Mouse (Mus musculus): ENCODE data around the gene Efr3b. TPM values are rescaled to one million over a fixed set of nuclear protein-coding genes. Genes with fewer than 3 reads are reported as not detected.
"Not testable (repeated sequence)": the region's sequence is repeated elsewhere in the genome, so short reads cannot be mapped to it uniquely, and the experiment has no call there.

Efr3b gene
- polyA plus RNA-seq, 1 experiment from 2014 or later = 2.8 TPM

GRCm38 (mm10) chr12:3968380-3968779 is 70.3 kb downstream of the Efr3b start:
- 59% methylated on average over 9 of the region's 9 CpGs for WGBS
- Histone ChIP-seq H3K27me3 (replicated peaks) (no peaks in the 10 kb centered on the region), H3K4me1 (no peaks in the 10 kb centered on the region), H3K36me3 (no peaks in the 10 kb centered on the region), H3K9me3 (no peaks in the 10 kb centered on the region), H3K27ac (no peak overlapping the region), H3K4me3 (replicated peaks) (no peak overlapping the region), H3K9ac (no peak overlapping the region), H3K4me2 (no peak overlapping the region)
- ATAC-seq (ENCODE audit: insufficient read depth, low FRiP score, low read depth) = no peak

GRCm38 (mm10) chr12:3967196-3967595 is 71.5 kb downstream of the Efr3b start:
- no peaks in the 10 kb centered on the region for H3K36me3 ChIP-seq
- no peaks in the 10 kb centered on the region for H3K4me1 ChIP-seq
- no peaks in the 10 kb centered on the region for H3K27me3 ChIP-seq (replicated peaks)
- H3K4me2 ChIP-seq = no peak overlapping the region
- no peak overlapping the region for H3K4me3 ChIP-seq (replicated peaks)
- H3K9me3 ChIP-seq = no peaks in the 10 kb centered on the region
- no peak overlapping the region for H3K9ac ChIP-seq
- 90% methylated on average over 4 of the region's 4 CpGs for WGBS
- no peak overlapping the region for H3K27ac ChIP-seq
- ATAC-seq (ENCODE audit: insufficient read depth, low FRiP score, low read depth) = no peak

- peak overlapping the region; percentile 87 for H3K4me2 ChIP-seq
- no peak for ATAC-seq (ENCODE audit: insufficient read depth, low FRiP score, low read depth)
- WGBS = 46% methylated on average over 4 of the region's 4 CpGs
- H3K9ac ChIP-seq = no peak overlapping the region
- H3K4me3 ChIP-seq (replicated peaks) = peak overlapping the region; percentile 61
- H3K27ac ChIP-seq = peak overlapping the region; percentile 88; the same call in 1 of the 2 replicates
- no peaks in the 10 kb centered on the region for H3K4me1 ChIP-seq
- H3K36me3 ChIP-seq = no peaks in the 10 kb centered on the region
- no peaks in the 10 kb centered on the region for H3K9me3 ChIP-seq
- H3K27me3 ChIP-seq (replicated peaks) = no peaks in the 10 kb centered on the region
Measured at GRCm38 (mm10) chr12:3960553-3960952, 78.2 kb downstream of the Efr3b start.

GRCm38 (mm10) chr12:3959791-3960543 is 78.7 kb downstream of the Efr3b start:
- ATAC-seq (ENCODE audit: insufficient read depth, low FRiP score, low read depth) = peak; percentile 87
- no peaks in the 10 kb centered on the region for H3K4me1 ChIP-seq
- peak overlapping the region; percentile 61 for H3K4me3 ChIP-seq (replicated peaks)
- peak overlapping the region; percentile 87 for H3K4me2 ChIP-seq
- peak overlapping the region; percentile 69 for H3K9ac ChIP-seq
- H3K27me3 ChIP-seq (replicated peaks) = peaks cover 4% of the 10 kb centered on the region
- no peaks in the 10 kb centered on the region for H3K36me3 ChIP-seq
- 3% methylated on average over 53 of the region's 53 CpGs for WGBS
- no peaks in the 10 kb centered on the region for H3K9me3 ChIP-seq
- peak overlapping the region; percentile 88 for H3K27ac ChIP-seq

GRCm38 (mm10) chr12:3956351-3956750 is 82.4 kb downstream of the Efr3b start:
- no peak overlapping the region for H3K27ac ChIP-seq
- WGBS = 17% methylated on average over 3 of the region's 3 CpGs
- H3K4me1 ChIP-seq = no peaks in the 10 kb centered on the region
- no peak overlapping the region for H3K4me2 ChIP-seq
- no peaks in the 10 kb centered on the region for H3K36me3 ChIP-seq
- no peak for ATAC-seq (ENCODE audit: insufficient read depth, low FRiP score, low read depth)
- H3K9ac ChIP-seq = no peak overlapping the region
- peaks cover 8% of the 10 kb centered on the region for H3K27me3 ChIP-seq (replicated peaks)
- no peaks in the 10 kb centered on the region for H3K9me3 ChIP-seq
- H3K4me3 ChIP-seq (replicated peaks) = no peak overlapping the region

GRCm38 (mm10) chr12:3955371-3955770 is 83.3 kb downstream of the Efr3b start:
- Histone ChIP-seq H3K9me3 (no peaks in the 10 kb centered on the region), H3K9ac (no peak overlapping the region), H3K4me1 (no peaks in the 10 kb centered on the region), H3K4me2 (no peak overlapping the region), H3K27me3 (replicated peaks) (peaks cover 8% of the 10 kb centered on the region), H3K4me3 (replicated peaks) (no peak overlapping the region), H3K27ac (no peak overlapping the region), H3K36me3 (no peaks in the 10 kb centered on the region)
- no peak for ATAC-seq (ENCODE audit: insufficient read depth, low FRiP score, low read depth)
- WGBS = 31% methylated on average over 10 of the region's 10 CpGs

- no peak within 1 kb of the TSS for H3K4me2 ChIP-seq
- H3K36me3 ChIP-seq = no peaks in the 10 kb centered on the region
- H3K27ac ChIP-seq = no peak within 1 kb of the TSS
- no peak within 1 kb of the TSS for H3K9ac ChIP-seq
- H3K4me3 ChIP-seq (replicated peaks) = no peak within 1 kb of the TSS
- no peaks in the 10 kb centered on the region for H3K4me1 ChIP-seq
- no peak for ATAC-seq (ENCODE audit: insufficient read depth, low FRiP score, low read depth)
- 21% methylated on average over 22 of the region's 22 CpGs for WGBS
- H3K9me3 ChIP-seq = no peaks in the 10 kb centered on the region
- H3K27me3 ChIP-seq (replicated peaks) = peaks cover 8% of the 10 kb centered on the region
Measured at GRCm38 (mm10) chr12:3954651-3955050, 84.1 kb downstream of the Efr3b start, which contains the start of gene Pomc. Pomc (plus strand) TSS chr12:3954951.

- Histone ChIP-seq H3K27ac (no peak overlapping the region), H3K9me3 (no peaks in the 10 kb centered on the region), H3K4me2 (no peak overlapping the region), H3K27me3 (replicated peaks) (no peaks in the 10 kb centered on the region), H3K9ac (no peak overlapping the region), H3K4me1 (no peaks in the 10 kb centered on the region), H3K36me3 (no peaks in the 10 kb centered on the region), H3K4me3 (replicated peaks) (no peak overlapping the region)
- no peak for ATAC-seq (ENCODE audit: insufficient read depth, low FRiP score, low read depth)
- WGBS = 72% methylated on average over 6 of the region's 6 CpGs
Measured at GRCm38 (mm10) chr12:3947503-3947902, 91.2 kb downstream of the Efr3b start.

GRCm38 (mm10) chr12:3944454-3945073 is 94.2 kb downstream of the Efr3b start:
- Histone ChIP-seq H3K36me3 (no peaks in the 10 kb centered on the region), H3K4me2 (no peak overlapping the region), H3K9me3 (no peaks in the 10 kb centered on the region), H3K27ac (no peak overlapping the region), H3K9ac (no peak overlapping the region), H3K4me1 (no peaks in the 10 kb centered on the region), H3K27me3 (replicated peaks) (no peaks in the 10 kb centered on the region), H3K4me3 (replicated peaks) (no peak overlapping the region)
- ATAC-seq (ENCODE audit: insufficient read depth, low FRiP score, low read depth) = no peak
- 58% methylated on average over 4 of the region's 4 CpGs for WGBS

- Histone ChIP-seq H3K4me3 (replicated peaks) (no peak overlapping the region), H3K27me3 (replicated peaks) (no peaks in the 10 kb centered on the region), H3K9me3 (no peaks in the 10 kb centered on the region), H3K27ac (no peak overlapping the region), H3K36me3 (no peaks in the 10 kb centered on the region), H3K9ac (no peak overlapping the region), H3K4me2 (no peak overlapping the region), H3K4me1 (no peaks in the 10 kb centered on the region)
- ATAC-seq (ENCODE audit: insufficient read depth, low FRiP score, low read depth) = no peak
- WGBS = 49% methylated on average over 11 of the region's 11 CpGs
Measured at GRCm38 (mm10) chr12:3942026-3942425, 96.7 kb downstream of the Efr3b start.

GRCm38 (mm10) chr12:3930090-3930865 is 108.4 kb downstream of the Efr3b start:
- not testable (repeated sequence) for H3K9me3 ChIP-seq; ATAC-seq (ENCODE audit: insufficient read depth, low FRiP score, low read depth); H3K27ac ChIP-seq; H3K4me1 ChIP-seq; H3K36me3 ChIP-seq; H3K9ac ChIP-seq; H3K27me3 ChIP-seq (replicated peaks); H3K4me3 ChIP-seq (replicated peaks); H3K4me2 ChIP-seq
- 87% methylated on average over 38 of the region's 47 CpGs for WGBS

- ATAC-seq (ENCODE audit: insufficient read depth, low FRiP score, low read depth) = no peak
- Histone ChIP-seq H3K4me2 (no peak overlapping the region), H3K36me3 (no peaks in the 10 kb centered on the region), H3K9ac (no peak overlapping the region), H3K27ac (no peak overlapping the region), H3K4me3 (replicated peaks) (no peak overlapping the region), H3K9me3 (no peaks in the 10 kb centered on the region), H3K4me1 (no peaks in the 10 kb centered on the region), H3K27me3 (replicated peaks) (no peaks in the 10 kb centered on the region)
- 71% methylated on average over 3 of the region's 3 CpGs for WGBS
Measured at GRCm38 (mm10) chr12:3928841-3929240, 109.9 kb downstream of the Efr3b start.

All from stomach, embryonic 15.5 days (tissue).